Mouse (Mus musculus): Measurements from ENCODE around the gene Ankrd33.

GRCm38 (mm10) chr15:101128181-101129089 is 12.9 kb downstream of the Ankrd33 start, which contains the start of gene Acvrl1:
- no peak for TF ChIP-seq CTCF (IDR thresholded peaks at IDR 0.05; ENCODE audit: low read depth)
- no peak for TF ChIP-seq EP300 (optimal IDR thresholded peaks at IDR 0.05)
